Mouse (Mus musculus): ENCODE measurements at regions not wholly inside any gene's neighbourhood (a gene's known extent, or its start where the extent isn't known, plus 50 kb on each side); places are given as distances from the start of the nearest gene placed in this dataset.
A peak's percentile ranks its signal among the peaks of the same experiment; 100 is the strongest.
"Not testable (repeated sequence)": the region's sequence is repeated elsewhere in the genome, so short reads cannot be mapped to it uniquely, and the experiment has no call there.

- peak; percentile 4 for DNase-seq (ENCODE audit: low read depth)
- TF ChIP-seq POLR2A (IDR thresholded peaks at IDR 0.05; ENCODE audit: borderline replicate concordance, extremely low read depth, insufficient read depth, insufficient read length, poor library complexity, severe bottlenecking) (no peak), CTCF (IDR thresholded peaks at IDR 0.05; ENCODE audit: borderline replicate concordance, extremely low read depth, insufficient read depth, insufficient read length) (no peak)
These were observed 655.5 kb upstream of the Adam24 start for GRCm38 (mm10) chr8:40019281-40019943.

- DNase-seq (ENCODE audit: low read depth) = peak; percentile 43
- no peak for TF ChIP-seq POLR2A (IDR thresholded peaks at IDR 0.05; ENCODE audit: borderline replicate concordance, extremely low read depth, insufficient read depth, insufficient read length, poor library complexity, severe bottlenecking)
- TF ChIP-seq CTCF (IDR thresholded peaks at IDR 0.05; ENCODE audit: borderline replicate concordance, extremely low read depth, insufficient read depth, insufficient read length) = no peak
These were observed 610.7 kb upstream of the Adam24 start for GRCm38 (mm10) chr8:40064145-40064544.

GRCm38 (mm10) chr8:40071131-40071530 lies 603.7 kb upstream of the Adam24 start:
- TF ChIP-seq POLR2A (IDR thresholded peaks at IDR 0.05; ENCODE audit: borderline replicate concordance, extremely low read depth, insufficient read depth, insufficient read length, poor library complexity, severe bottlenecking) (no peak), CTCF (IDR thresholded peaks at IDR 0.05; ENCODE audit: borderline replicate concordance, extremely low read depth, insufficient read depth, insufficient read length) (no peak)
- no peak for DNase-seq (ENCODE audit: low read depth)

GRCm38 (mm10) chr8:40080976-40081375 lies 593.9 kb upstream of the Adam24 start:
- DNase-seq (ENCODE audit: low read depth) = not testable (repeated sequence)

GRCm38 (mm10) chr8:40084129-40084528 lies 590.7 kb upstream of the Adam24 start:
- TF ChIP-seq POLR2A (IDR thresholded peaks at IDR 0.05; ENCODE audit: borderline replicate concordance, extremely low read depth, insufficient read depth, insufficient read length, poor library complexity, severe bottlenecking) (no peak), CTCF (IDR thresholded peaks at IDR 0.05; ENCODE audit: borderline replicate concordance, extremely low read depth, insufficient read depth, insufficient read length) (no peak)
- no peak for DNase-seq (ENCODE audit: low read depth)

GRCm38 (mm10) chr8:40089377-40089776 lies 585.5 kb upstream of the Adam24 start:
- TF ChIP-seq CTCF (IDR thresholded peaks at IDR 0.05; ENCODE audit: borderline replicate concordance, extremely low read depth, insufficient read depth, insufficient read length) = no peak
- no peak for TF ChIP-seq POLR2A (IDR thresholded peaks at IDR 0.05; ENCODE audit: borderline replicate concordance, extremely low read depth, insufficient read depth, insufficient read length, poor library complexity, severe bottlenecking)
- no peak for DNase-seq (ENCODE audit: low read depth)

- TF ChIP-seq CTCF (IDR thresholded peaks at IDR 0.05; ENCODE audit: borderline replicate concordance, extremely low read depth, insufficient read depth, insufficient read length) (no peak), POLR2A (IDR thresholded peaks at IDR 0.05; ENCODE audit: borderline replicate concordance, extremely low read depth, insufficient read depth, insufficient read length, poor library complexity, severe bottlenecking) (no peak)
- DNase-seq (ENCODE audit: low read depth) = no peak
These were observed 550.5 kb upstream of the Adam24 start for GRCm38 (mm10) chr8:40124402-40124801.

- DNase-seq (ENCODE audit: low read depth) = peak; percentile 29
- TF ChIP-seq CTCF (IDR thresholded peaks at IDR 0.05; ENCODE audit: borderline replicate concordance, extremely low read depth, insufficient read depth, insufficient read length) (no peak), POLR2A (IDR thresholded peaks at IDR 0.05; ENCODE audit: borderline replicate concordance, extremely low read depth, insufficient read depth, insufficient read length, poor library complexity, severe bottlenecking) (no peak)
These were observed 547.7 kb upstream of the Adam24 start for GRCm38 (mm10) chr8:40127141-40127540.

- DNase-seq (ENCODE audit: low read depth) = peak; percentile 84
- TF ChIP-seq CTCF (IDR thresholded peaks at IDR 0.05; ENCODE audit: borderline replicate concordance, extremely low read depth, insufficient read depth, insufficient read length) (peak; percentile 37), POLR2A (IDR thresholded peaks at IDR 0.05; ENCODE audit: borderline replicate concordance, extremely low read depth, insufficient read depth, insufficient read length, poor library complexity, severe bottlenecking) (no peak)
These were observed 542.1 kb upstream of the Adam24 start for GRCm38 (mm10) chr8:40132662-40133257.

GRCm38 (mm10) chr8:40150911-40151797 lies 523.7 kb upstream of the Adam24 start:
- TF ChIP-seq CTCF (IDR thresholded peaks at IDR 0.05; ENCODE audit: borderline replicate concordance, extremely low read depth, insufficient read depth, insufficient read length) (peak; percentile 77), POLR2A (IDR thresholded peaks at IDR 0.05; ENCODE audit: borderline replicate concordance, extremely low read depth, insufficient read depth, insufficient read length, poor library complexity, severe bottlenecking) (no peak)
- DNase-seq (ENCODE audit: low read depth) = peak; percentile 86

- TF ChIP-seq POLR2A (IDR thresholded peaks at IDR 0.05; ENCODE audit: borderline replicate concordance, extremely low read depth, insufficient read depth, insufficient read length, poor library complexity, severe bottlenecking) (no peak), CTCF (IDR thresholded peaks at IDR 0.05; ENCODE audit: borderline replicate concordance, extremely low read depth, insufficient read depth, insufficient read length) (no peak)
- no peak for DNase-seq (ENCODE audit: low read depth)
These were observed 522.4 kb upstream of the Adam24 start for GRCm38 (mm10) chr8:40152451-40152850.

Measured in brain, embryonic 14.5 days (tissue).